Mouse (Mus musculus) intestine, embryonic 16.5 days (tissue): ENCODE measurements around the gene Megf11. TPM values are rescaled to one million over a fixed set of nuclear protein-coding genes. Genes with fewer than 3 reads are reported as not detected.
"Not testable (repeated sequence)": the region's sequence is repeated elsewhere in the genome, so short reads cannot be mapped to it uniquely, and the experiment has no call there.

Source experiments
- ATAC-seq: fragments of 200-750 bp; cut with Nextera tagmentation; 2 replicates; pipeline ENCODE4 v1.8.0; 2017; ENCODE audit warnings: moderate TSS enrichment, moderate library complexity
- H3K27ac ChIP-seq: fragments of 300-500 bp; sonication (generic); 2 replicates; pipeline ENCODE4 v1.5.1; 2014; ENCODE audit warnings: mild to moderate bottlenecking, low read length
- H3K27me3 ChIP-seq: fragments of 300-500 bp; sonication (generic); replicated peaks from 2 replicates; pipeline ENCODE4 v1.6.1; 2014; ENCODE audit warnings: low read length, control low read depth, mixed read lengths; ENCODE audit not compliant: control insufficient read depth, insufficient read depth
- H3K36me3 ChIP-seq: fragments of 300-500 bp; sonication (generic); 2 replicates; pipeline ENCODE4 v1.6.1; 2014; ENCODE audit warnings: low read length, control low read depth; ENCODE audit not compliant: control insufficient read depth, insufficient read depth
- H3K4me1 ChIP-seq: fragments of 300-500 bp; sonication (generic); 2 replicates; pipeline ENCODE4 v1.6.1; 2014; ENCODE audit warnings: low read length, control low read depth, mixed read lengths; ENCODE audit not compliant: control insufficient read depth, insufficient read depth
- H3K4me2 ChIP-seq: fragments of 300-500 bp; sonication (generic); 2 replicates; pipeline ENCODE4 v1.6.1; 2014; ENCODE audit warnings: low read depth, low read length, control low read depth
- H3K4me3 ChIP-seq: fragments of 300-500 bp; sonication (generic); 2 replicates; pipeline ENCODE4 v1.5.1; 2014; ENCODE audit warnings: mild to moderate bottlenecking, low read length
- H3K9ac ChIP-seq: fragments of 300-500 bp; sonication (generic); 2 replicates; pipeline ENCODE4 v1.6.1; 2014; ENCODE audit warnings: low read depth, low read length
- H3K9me3 ChIP-seq: fragments of 300-500 bp; sonication (generic); 2 replicates; pipeline ENCODE4 v1.6.1; 2016; ENCODE audit warnings: low read length, control low read depth; ENCODE audit not compliant: control insufficient read depth
- WGBS: fragments of 180-500 bp; shearing (Covaris S2); extraction: QIAGEN DNeasy Blood & Tissue Kit; methylation state at CpG from one replicate; pipeline ENCODE4 v1.1.7; 2014; 5-methylcytosine and 5-hydroxymethylcytosine counted together
- polyA plus RNA-seq: library from polyadenylated mRNA; unstranded; fragments of >200 nt; fragmentation: Nextera tagmentation; extraction: Ambion mirVana; gene quantifications from 2 replicates; pipeline ENCODE4 v1.2.1, GENCODE M21; 2015

Gene Megf11
- polyA plus RNA-seq, 1 experiment from 2014 or later: 0.76 TPM

DNA sequence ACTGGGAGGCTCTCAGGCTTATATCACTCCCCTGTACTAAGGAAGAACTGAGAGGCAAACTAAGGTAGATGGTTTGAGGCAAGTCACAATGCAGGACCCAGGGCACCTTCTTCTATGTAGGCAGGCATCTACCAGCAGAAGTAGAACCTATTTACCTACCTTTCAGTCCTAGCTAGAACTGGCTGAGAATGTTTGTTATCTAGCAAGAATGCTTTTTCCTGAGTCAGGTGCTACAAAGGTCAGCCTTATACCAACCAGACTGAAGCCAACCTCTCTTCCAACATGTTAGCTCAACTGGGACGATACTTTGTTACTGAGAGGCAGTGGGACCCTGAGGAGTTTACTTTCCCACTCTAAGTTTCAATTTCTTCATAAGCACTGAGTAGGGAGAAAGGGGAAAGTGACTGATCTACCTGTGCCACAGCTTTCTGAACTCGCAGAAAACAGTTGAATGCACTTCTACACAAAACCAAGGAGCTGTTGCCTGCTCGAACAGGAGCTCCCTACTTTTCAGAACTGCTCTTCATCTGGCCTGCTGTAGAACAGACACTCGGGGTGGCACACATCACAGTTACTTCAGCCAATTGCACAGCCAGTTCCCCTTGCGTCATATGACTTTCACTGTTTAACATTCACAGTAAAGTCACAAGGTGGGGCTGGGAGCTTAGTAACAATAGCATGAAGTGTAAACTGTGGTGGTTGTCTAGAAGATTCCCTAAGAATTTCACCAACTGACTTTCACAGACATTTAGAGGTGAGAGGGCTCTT is 318.8 kb downstream of the Megf11 start:
- ATAC-seq: no peak
- no peaks in the 10 kb centered on the region for H3K27me3 ChIP-seq
- peak overlapping the region; percentile 43; the same call in 1 of the 2 replicates for H3K27ac ChIP-seq
- H3K9ac ChIP-seq: no peak overlapping the region
- no peaks in the 10 kb centered on the region for H3K9me3 ChIP-seq
- WGBS: 73% methylated on average over 5 of the region's 5 CpGs
- H3K36me3 ChIP-seq: peaks cover 3% of the 10 kb centered on the region; the same call in 1 of the 2 replicates
- no peak overlapping the region for H3K4me2 ChIP-seq
- peaks cover 26% of the 10 kb centered on the region for H3K4me1 ChIP-seq
- no peak overlapping the region for H3K4me3 ChIP-seq

DNA sequence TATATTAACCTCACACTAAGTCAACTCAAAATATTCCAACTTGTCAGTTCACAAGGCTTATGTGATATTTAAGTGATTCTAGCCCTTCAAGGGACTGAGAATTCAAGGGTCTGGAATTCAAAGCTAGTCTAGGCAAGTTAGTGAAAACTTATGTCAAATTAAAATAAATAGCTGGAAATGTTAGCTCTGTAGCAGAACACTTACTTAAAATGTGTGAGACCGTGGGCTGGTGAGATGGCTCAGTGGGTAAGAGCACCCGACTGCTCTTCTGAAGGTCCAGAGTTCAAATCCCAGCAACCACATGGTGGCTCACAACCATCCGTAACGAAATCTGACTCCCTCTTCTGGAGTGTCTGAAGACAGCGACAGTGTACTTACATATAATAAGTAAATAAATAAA is 324.9 kb downstream of the Megf11 start:
- ATAC-seq, H3K9ac ChIP-seq, H3K4me1 ChIP-seq, H3K36me3 ChIP-seq, H3K4me3 ChIP-seq, H3K27me3 ChIP-seq, H3K9me3 ChIP-seq, H3K27ac ChIP-seq, H3K4me2 ChIP-seq: not testable (repeated sequence)
- 89% methylated on average over 3 of the region's 5 CpGs for WGBS

DNA sequence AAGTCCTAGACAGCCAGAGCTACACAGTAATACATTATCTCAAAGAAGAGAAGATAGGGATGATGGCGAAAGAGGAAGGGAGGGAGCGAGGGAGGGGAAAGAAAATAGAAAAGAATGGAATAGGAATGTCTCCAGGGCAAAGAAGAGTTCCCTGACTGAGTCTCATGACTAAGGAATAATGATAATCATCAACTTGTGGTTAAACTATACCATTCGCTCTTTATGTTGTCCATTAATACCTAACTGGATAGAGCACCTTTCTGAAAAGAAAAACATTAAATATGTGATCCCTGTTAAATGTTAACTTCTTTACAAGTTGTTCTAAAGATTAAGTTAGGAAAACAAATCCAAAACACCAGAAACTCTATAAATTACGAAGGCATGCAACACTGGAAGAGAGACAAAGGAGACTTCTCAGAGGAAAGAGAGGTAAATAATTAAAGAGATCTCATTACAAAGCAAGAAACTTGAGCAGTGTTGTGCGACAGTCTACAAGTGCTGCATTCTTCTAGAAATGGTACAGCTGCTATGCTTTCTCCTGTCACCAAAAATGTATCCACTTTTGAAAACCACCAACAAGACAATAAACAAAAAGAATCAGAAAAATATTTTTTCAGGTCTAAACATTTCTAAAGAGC is 334.2 kb downstream of the Megf11 start:
- H3K36me3 ChIP-seq: no peaks in the 10 kb centered on the region
- H3K9me3 ChIP-seq: no peaks in the 10 kb centered on the region
- 56% methylated on average over 5 of the region's 5 CpGs for WGBS
- H3K4me1 ChIP-seq: no peaks in the 10 kb centered on the region
- H3K4me3 ChIP-seq: no peak overlapping the region
- peak; percentile 59; the same call in 1 of the 2 replicates for ATAC-seq
- H3K27me3 ChIP-seq: no peaks in the 10 kb centered on the region
- no peak overlapping the region; the same call in 1 of the 2 replicates for H3K27ac ChIP-seq
- H3K4me2 ChIP-seq: no peak overlapping the region
- no peak overlapping the region for H3K9ac ChIP-seq

DNA sequence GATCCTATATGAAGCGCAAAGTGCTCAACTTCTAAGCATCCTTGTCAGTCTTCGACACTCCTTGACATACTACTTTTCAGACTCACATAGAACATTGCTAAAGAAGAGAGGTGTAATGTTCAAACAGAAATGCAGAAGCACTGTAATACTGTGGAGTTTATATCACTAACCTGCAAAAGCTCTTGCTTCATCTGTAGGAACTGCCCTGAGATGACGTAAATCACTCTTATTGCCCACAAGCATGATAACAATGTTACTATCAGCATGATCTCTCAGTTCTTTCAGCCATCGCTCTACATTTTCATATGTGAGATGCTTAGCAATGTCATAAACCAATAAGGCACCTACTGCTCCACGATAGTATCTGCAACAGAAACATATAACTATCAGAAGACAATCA is 341.0 kb downstream of the Megf11 start:
- Histone ChIP-seq H3K27ac (no peak overlapping the region), H3K36me3 (no peaks in the 10 kb centered on the region)
- WGBS: 82% methylated on average over 5 of the region's 5 CpGs

DNA sequence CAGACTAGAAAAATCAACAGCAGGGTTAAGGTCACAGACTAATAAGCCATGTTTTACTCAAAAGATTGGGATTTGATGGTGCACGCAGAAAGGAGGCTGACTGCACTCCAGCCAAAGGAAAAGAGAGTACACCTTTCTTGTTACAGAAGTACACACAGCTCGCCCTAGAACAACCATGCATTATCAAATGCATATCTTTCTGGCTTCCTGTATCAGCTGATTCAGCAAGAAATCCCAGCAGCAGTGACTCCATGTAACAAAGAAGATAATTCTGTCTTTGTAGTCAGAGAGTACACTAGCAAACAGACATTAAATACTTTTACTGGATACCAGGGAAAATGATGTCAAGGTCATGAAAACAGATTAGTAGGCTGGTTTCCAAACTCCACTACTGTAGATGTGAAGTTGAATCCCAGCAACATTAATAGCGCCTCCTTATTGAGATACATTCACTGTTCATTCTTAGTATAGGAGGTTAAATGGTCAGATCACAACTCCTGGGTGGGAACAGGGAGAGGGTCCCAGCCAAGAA is 345.7 kb downstream of the Megf11 start:
- 81% methylated on average over 3 of the region's 3 CpGs for WGBS
- Histone ChIP-seq H3K27me3 (no peaks in the 10 kb centered on the region), H3K27ac (no peak overlapping the region)

More for the DNA sequence above, 341.0 kb downstream of the Megf11 start:
- H3K4me1 ChIP-seq: no peaks in the 10 kb centered on the region
- no peaks in the 10 kb centered on the region for H3K9me3 ChIP-seq
- H3K4me2 ChIP-seq: no peak overlapping the region
- ATAC-seq: no peak
- H3K4me3 ChIP-seq: no peak overlapping the region
- H3K27me3 ChIP-seq: no peaks in the 10 kb centered on the region
- no peak overlapping the region for H3K9ac ChIP-seq

DNA sequence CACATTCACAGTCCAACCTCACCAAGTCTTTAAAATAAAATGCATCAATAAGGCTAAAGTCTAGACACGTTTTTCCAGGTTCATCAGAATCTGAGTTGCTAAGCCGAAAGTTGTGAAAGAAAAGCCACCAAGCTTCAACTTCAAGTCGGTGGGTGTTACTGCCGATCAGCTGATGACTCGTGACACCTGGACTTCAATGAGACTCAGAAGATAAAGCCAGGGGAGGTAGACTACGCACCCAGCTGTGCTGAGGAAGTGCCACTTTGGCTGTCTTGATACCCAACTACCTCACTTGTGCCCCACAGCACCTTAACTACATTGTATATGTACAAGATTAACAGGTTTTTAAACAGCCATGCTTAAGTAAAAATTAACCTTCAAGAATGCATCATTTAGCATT is 348.7 kb downstream of the Megf11 start:
- H3K36me3 ChIP-seq: no peaks in the 10 kb centered on the region
- 56% methylated on average over 6 of the region's 6 CpGs for WGBS
- H3K4me3 ChIP-seq: no peak overlapping the region
- H3K9me3 ChIP-seq: no peaks in the 10 kb centered on the region
- no peak overlapping the region for H3K4me2 ChIP-seq
- no peak overlapping the region for H3K9ac ChIP-seq
- H3K27me3 ChIP-seq: no peaks in the 10 kb centered on the region
- 0 out of 2 replicates have a peak, but pooled peaks cover 4% of the 10 kb centered on the region for H3K4me1 ChIP-seq
- no peak for ATAC-seq
- H3K27ac ChIP-seq: no peak overlapping the region

More for the DNA sequence above, 345.7 kb downstream of the Megf11 start:
- Histone ChIP-seq H3K4me2 (no peak overlapping the region), H3K36me3 (no peaks in the 10 kb centered on the region), H3K4me3 (no peak overlapping the region), H3K9ac (no peak overlapping the region), H3K4me1 (0 out of 2 replicates have a peak, but pooled peaks cover 4% of the 10 kb centered on the region), H3K9me3 (no peaks in the 10 kb centered on the region)
- ATAC-seq: no peak

DNA sequence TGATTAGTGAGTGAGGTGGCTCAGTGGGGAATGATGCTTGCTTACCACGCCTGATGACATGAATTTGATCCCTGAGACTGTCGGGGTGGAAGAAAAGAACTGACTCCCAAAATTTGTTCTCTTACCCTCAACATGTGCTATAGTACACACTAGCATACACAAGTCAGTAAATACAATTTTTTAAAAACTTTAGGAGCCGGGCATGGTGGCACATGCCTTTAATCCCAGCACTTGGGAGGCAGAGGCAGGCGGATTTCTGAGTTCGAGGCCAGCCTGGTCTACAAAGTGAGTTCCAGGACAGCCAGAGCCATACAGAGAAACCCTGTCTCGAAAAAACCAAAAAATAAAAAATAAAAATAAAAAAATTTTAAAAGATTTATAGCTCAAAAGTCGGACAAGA is 349.6 kb downstream of the Megf11 start:
- not testable (repeated sequence) for H3K9ac ChIP-seq, ATAC-seq, H3K36me3 ChIP-seq, H3K4me1 ChIP-seq, H3K27ac ChIP-seq, H3K4me2 ChIP-seq, H3K4me3 ChIP-seq, H3K27me3 ChIP-seq, H3K9me3 ChIP-seq
- 88% methylated on average over 7 of the region's 7 CpGs for WGBS

DNA sequence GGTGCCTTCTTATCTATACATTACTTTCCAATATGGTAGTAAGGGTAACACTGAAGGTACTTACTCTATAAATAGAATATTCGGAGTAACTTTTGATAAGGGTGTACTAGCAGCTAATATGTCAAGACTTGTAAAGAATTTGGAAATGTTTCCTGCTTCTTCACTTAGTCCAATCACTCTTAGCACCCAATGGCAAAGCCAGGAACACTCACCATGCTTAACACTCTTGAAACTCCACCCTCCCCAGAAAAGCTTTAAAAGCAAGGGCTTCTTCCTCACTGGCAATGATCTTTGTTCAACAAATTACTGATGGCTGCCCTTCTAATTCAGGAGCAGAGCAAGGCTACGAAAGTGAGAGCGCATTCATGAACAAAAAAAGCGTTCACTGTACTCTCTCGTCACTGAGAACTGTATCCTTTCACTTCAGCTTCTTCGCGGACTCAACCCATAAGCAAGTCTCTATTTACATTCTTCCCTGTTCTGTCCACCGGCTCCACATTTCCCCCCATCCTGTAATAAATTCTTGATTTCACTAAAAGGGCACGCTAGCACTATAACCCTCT is 350.7 kb downstream of the Megf11 start:
- peak overlapping the region; percentile 95 for H3K9ac ChIP-seq
- peak overlapping the region; percentile 75 for H3K4me2 ChIP-seq
- no peaks in the 10 kb centered on the region for H3K27me3 ChIP-seq
- H3K9me3 ChIP-seq: no peaks in the 10 kb centered on the region
- 8% methylated on average over 9 of the region's 9 CpGs for WGBS
- peak overlapping the region; percentile 96 for H3K27ac ChIP-seq
- ATAC-seq: no peak
- H3K36me3 ChIP-seq: no peaks in the 10 kb centered on the region
- 0 out of 2 replicates have a peak, but pooled peaks cover 4% of the 10 kb centered on the region for H3K4me1 ChIP-seq
- H3K4me3 ChIP-seq: peak overlapping the region; percentile 99

DNA sequence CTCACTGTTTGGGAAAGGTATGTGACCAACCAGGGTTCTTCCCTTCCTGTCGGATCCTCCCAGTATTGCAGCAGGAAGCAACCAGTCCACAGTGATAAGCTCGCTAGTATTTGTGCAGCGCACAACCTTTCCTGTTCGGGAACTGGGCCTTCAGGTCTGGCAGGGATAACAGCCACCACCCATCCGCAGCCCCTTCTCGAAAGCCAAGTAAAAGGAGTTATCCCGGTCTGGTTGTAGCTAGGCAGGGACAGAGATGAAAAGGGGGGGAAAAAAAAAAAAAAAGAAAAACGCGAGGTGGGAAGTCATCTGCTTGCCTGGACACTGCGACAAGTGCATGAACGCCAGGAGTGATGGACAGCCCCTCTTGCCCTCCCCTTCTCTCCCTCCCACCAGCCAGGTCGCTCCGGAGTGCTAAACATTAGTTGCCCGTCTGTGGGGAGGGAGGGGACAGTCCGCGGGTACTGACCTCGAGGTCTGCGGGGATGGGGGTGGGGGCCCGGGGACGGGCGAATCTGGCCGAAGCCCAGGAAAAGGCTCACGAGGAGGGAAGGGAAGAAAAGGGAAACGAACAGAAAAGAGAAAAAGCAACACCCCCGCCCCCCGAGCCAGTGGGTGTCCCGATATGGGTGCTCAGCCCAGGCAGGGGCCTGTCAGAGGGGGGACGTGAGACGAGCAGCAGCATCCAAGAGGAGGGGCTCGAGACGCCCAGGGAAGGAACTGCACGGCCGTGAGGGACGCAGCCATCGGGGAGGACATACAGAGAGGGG is 351.4 kb downstream of the Megf11 start:
- peak; percentile 73 for ATAC-seq
- Histone ChIP-seq H3K4me3 (peak overlapping the region; percentile 99), H3K9me3 (no peaks in the 10 kb centered on the region), H3K27me3 (no peaks in the 10 kb centered on the region), H3K27ac (peak overlapping the region; percentile 96), H3K36me3 (no peaks in the 10 kb centered on the region), H3K4me1 (0 out of 2 replicates have a peak, but pooled peaks cover 4% of the 10 kb centered on the region), H3K9ac (peak overlapping the region; percentile 95), H3K4me2 (peak overlapping the region; percentile 75)
- 1% methylated on average over 31 of the region's 35 CpGs for WGBS
